15 mouse cellular contexts compared by ENCODE assay signal in genomic region chr6:71074789-71075191, GRCm38 (mm10).
DNase-seq lines count a peak whose midpoint lies in the region; ATAC-seq and TF ChIP-seq lines count a peak whose summit lies in the region.
"Had no signal": no experiment of that assay in that cellular context is flagged by ENCODE, and none has a peak within 500 bp of the region (broad histone marks: within the 10 kb centered on the region; RNA-seq: fewer than 3 reads in every experiment).

No protein-coding gene starts in this region.

- TF ChIP-seq POLR2A in limb, embryonic 14.5 days (IDR thresholded peaks at IDR 0.05; ENCODE audit: borderline replicate concordance, extremely low read depth, insufficient read depth, insufficient read length) = no peak

- H3K4me2 ChIP-seq in forebrain, embryonic 11.5 days (ENCODE audit: low read depth, low read length, severe bottlenecking) = no peak overlapping the region
- H3K4me2 ChIP-seq in forebrain, embryonic 16.5 days (ENCODE audit: low read length) = no peak overlapping the region
- no peak overlapping the region; the same call in 1 of the 2 replicates for H3K4me2 ChIP-seq in limb, embryonic 14.5 days (replicated peaks; ENCODE audit: low read depth, low read length, severe bottlenecking)
- H3K4me2 ChIP-seq in kidney, embryonic 15.5 days = no peak overlapping the region
- H3K4me2 ChIP-seq: heart, embryonic 13.5 days; intestine, embryonic 15.5 days had no signal

- no peaks in the 10 kb centered on the region for H3K9me3 ChIP-seq in forebrain, embryonic 11.5 days (ENCODE audit: control insufficient read depth, low read length)
- H3K9me3 ChIP-seq in forebrain, embryonic 10.5 days = no peaks in the 10 kb centered on the region
- H3K9me3 ChIP-seq in forebrain, embryonic 16.5 days (ENCODE audit: control insufficient read depth, low read length) = no peaks in the 10 kb centered on the region
- no peaks in the 10 kb centered on the region for H3K9me3 ChIP-seq in limb, embryonic 14.5 days (ENCODE audit: control insufficient read depth, low read length)
- no peaks in the 10 kb centered on the region for H3K9me3 ChIP-seq in kidney, embryonic 15.5 days (replicated peaks)
- H3K9me3 ChIP-seq: heart, embryonic 13.5 days; intestine, embryonic 15.5 days had no signal

- H3K4me3 ChIP-seq in forebrain, embryonic 11.5 days (ENCODE audit: low read depth, low read length) = no peak overlapping the region
- no peak overlapping the region for H3K4me3 ChIP-seq in forebrain, embryonic 10.5 days
- H3K4me3 ChIP-seq in forebrain, embryonic 16.5 days (replicated peaks; ENCODE audit: low read length) = no peak overlapping the region
- no peak overlapping the region for H3K4me3 ChIP-seq in limb, embryonic 14.5 days (replicated peaks; ENCODE audit: low read length)
- H3K4me3 ChIP-seq in kidney, embryonic 15.5 days (replicated peaks) = no peak overlapping the region
- H3K4me3 ChIP-seq: heart, embryonic 13.5 days; intestine, embryonic 15.5 days had no signal

- peak; percentile 86 for ATAC-seq in forebrain, embryonic 11.5 days (replicated peaks; ENCODE audit: low FRiP score)
- peak; percentile 89 for ATAC-seq in forebrain, embryonic 16.5 days
- peak; percentile 91 for ATAC-seq in limb, embryonic 14.5 days (ENCODE audit: low FRiP score, low read depth)
- no peak for ATAC-seq in kidney, embryonic 15.5 days (replicated peaks; ENCODE audit: low FRiP score)
- ATAC-seq: intestine, embryonic 15.5 days had no signal

- no peak overlapping the region for H3K27ac ChIP-seq in forebrain, embryonic 11.5 days (ENCODE audit: low read depth, low read length)
- no peak overlapping the region; the same call in 1 of the 2 replicates for H3K27ac ChIP-seq in forebrain, embryonic 10.5 days
- no peak overlapping the region for H3K27ac ChIP-seq in forebrain, embryonic 16.5 days (ENCODE audit: low read length)
- peak overlapping the region; percentile 72 for H3K27ac ChIP-seq in limb, embryonic 14.5 days (replicated peaks; ENCODE audit: low read depth, low read length)
- no peak overlapping the region for H3K27ac ChIP-seq in kidney, embryonic 15.5 days
- H3K27ac ChIP-seq: heart, embryonic 13.5 days; intestine, embryonic 15.5 days had no signal

- WGBS in forebrain, embryonic 11.5 days = 12% methylated on average over 5 of the region's 5 CpGs
- 30% methylated on average over 5 of the region's 5 CpGs for WGBS in forebrain, embryonic 10.5 days
- 3% methylated on average over 5 of the region's 5 CpGs for WGBS in forebrain, embryonic 16.5 days
- WGBS in limb, embryonic 14.5 days = 10% methylated on average over 5 of the region's 5 CpGs
- WGBS in kidney, embryonic 15.5 days = 53% methylated on average over 5 of the region's 5 CpGs

- H3K27me3 ChIP-seq in forebrain, embryonic 11.5 days (ENCODE audit: control insufficient read depth, insufficient read depth, low read length) = no peaks in the 10 kb centered on the region
- no peaks in the 10 kb centered on the region for H3K27me3 ChIP-seq in forebrain, embryonic 10.5 days (ENCODE audit: poor library complexity, severe bottlenecking)
- H3K27me3 ChIP-seq in forebrain, embryonic 16.5 days (replicated peaks; ENCODE audit: control insufficient read depth, insufficient read depth, low read length) = no peaks in the 10 kb centered on the region
- H3K27me3 ChIP-seq in limb, embryonic 14.5 days (ENCODE audit: control insufficient read depth, insufficient read depth, low read length) = no peaks in the 10 kb centered on the region
- H3K27me3 ChIP-seq in kidney, embryonic 15.5 days = no peaks in the 10 kb centered on the region
- H3K27me3 ChIP-seq: heart, embryonic 13.5 days; intestine, embryonic 15.5 days had no signal

- no peaks in the 10 kb centered on the region for H3K36me3 ChIP-seq in forebrain, embryonic 11.5 days (ENCODE audit: control insufficient read depth, insufficient read depth, low read length)
- H3K36me3 ChIP-seq in forebrain, embryonic 10.5 days (replicated peaks) = no peaks in the 10 kb centered on the region
- H3K36me3 ChIP-seq in forebrain, embryonic 16.5 days (ENCODE audit: control insufficient read depth, insufficient read depth) = no peaks in the 10 kb centered on the region
- no peaks in the 10 kb centered on the region for H3K36me3 ChIP-seq in limb, embryonic 14.5 days (ENCODE audit: control insufficient read depth, insufficient read depth, low read length)
- H3K36me3 ChIP-seq in kidney, embryonic 15.5 days = no peaks in the 10 kb centered on the region
- H3K36me3 ChIP-seq: heart, embryonic 13.5 days; intestine, embryonic 15.5 days had no signal

- peaks cover 4% of the 10 kb centered on the region; the same call in 1 of the 2 replicates for H3K4me1 ChIP-seq in forebrain, embryonic 11.5 days (replicated peaks; ENCODE audit: control insufficient read depth, insufficient read depth, low read length)
- H3K4me1 ChIP-seq in forebrain, embryonic 10.5 days = peaks cover 13% of the 10 kb centered on the region
- H3K4me1 ChIP-seq in forebrain, embryonic 16.5 days (replicated peaks; ENCODE audit: control insufficient read depth, insufficient read depth, low read length) = peaks cover 7% of the 10 kb centered on the region
- H3K4me1 ChIP-seq in limb, embryonic 14.5 days (ENCODE audit: control insufficient read depth, insufficient read depth, low read length) = peaks cover 10% of the 10 kb centered on the region
- H3K4me1 ChIP-seq in kidney, embryonic 15.5 days = no peaks in the 10 kb centered on the region; the same call in 1 of the 2 replicates
- H3K4me1 ChIP-seq: heart, embryonic 13.5 days; intestine, embryonic 15.5 days had no signal

- no peak overlapping the region; the same call in 1 of the 2 replicates for H3K9ac ChIP-seq in forebrain, embryonic 11.5 days (ENCODE audit: low read length)
- H3K9ac ChIP-seq in forebrain, embryonic 16.5 days (replicated peaks; ENCODE audit: low read depth, low read length) = no peak overlapping the region
- no peak overlapping the region for H3K9ac ChIP-seq in limb, embryonic 14.5 days (ENCODE audit: low read depth, low read length, severe bottlenecking)
- no peak overlapping the region for H3K9ac ChIP-seq in kidney, embryonic 15.5 days
- H3K9ac ChIP-seq: heart, embryonic 13.5 days; intestine, embryonic 15.5 days had no signal

- DNase-seq in forebrain, embryonic 11.5 days (ENCODE audit: low spot score) = peak; percentile 58
- no peak for DNase-seq in forebrain, embryonic 10.5 days (ENCODE audit: extremely low spot score, low spot score)
- peak; percentile 6 for DNase-seq in brain, adult 2 months (ENCODE audit: low read depth, low spot score)
- peak; percentile 84 for DNase-seq in limb, embryonic 14.5 days (ENCODE audit: low spot score)
- DNase-seq in lung, postnatal 14 days = no peak
- DNase-seq in MN1 (ENCODE audit: low spot score) = no peak
- DNase-seq: cerebellum, adult 9-11 months; gastrocnemius, postnatal 14 days; kidney, postnatal 36 days; lung, adult 2 months; spleen, adult 18-20 months had no signal

Comparison
In these comparisons a context has a peak if more than half of its experiments do, and no peak if none do; other contexts are left out.
1. DNase-seq: peak in forebrain, embryonic 11.5 days (single experiment), brain, adult 2 months (single experiment) and limb, embryonic 14.5 days (single experiment); none in forebrain, embryonic 10.5 days (single experiment), lung, postnatal 14 days (single experiment) and MN1 (single experiment).